Mouse (Mus musculus) CH12F3 (cell line): ENCODE measurements around the gene Rnf128.

ENCODE experiments used
- in situ Hi-C: fragments of 300-500 bp; cut with MboI; formaldehyde crosslinking; loops from 2 replicates; pipeline ENCODE4 v1.14.3; 2020; ENCODE audit warnings: low sequenced_read_pairs

The Rnf128 gene

DNA sequence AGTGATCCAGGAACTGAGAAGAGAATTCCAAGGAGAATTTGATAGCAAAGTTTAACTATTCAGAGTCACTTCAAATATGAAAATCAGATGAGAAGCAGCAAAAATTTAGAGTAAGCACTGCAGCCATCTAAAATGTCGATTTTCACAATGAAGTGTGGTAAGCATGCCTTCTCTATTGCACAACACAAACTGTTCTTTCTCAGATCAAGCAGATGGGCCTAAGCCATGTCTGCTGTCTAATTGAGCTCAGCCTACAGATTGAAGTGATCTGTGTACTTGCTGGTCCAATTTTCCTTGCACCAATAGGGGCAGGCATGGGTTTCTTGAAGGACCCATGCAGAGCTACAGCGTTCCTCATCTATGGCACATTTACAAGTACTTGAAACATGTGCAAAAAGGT is 51.6 kb downstream of the Rnf128 start:
- in situ Hi-C loops: no loop called here

DNA sequence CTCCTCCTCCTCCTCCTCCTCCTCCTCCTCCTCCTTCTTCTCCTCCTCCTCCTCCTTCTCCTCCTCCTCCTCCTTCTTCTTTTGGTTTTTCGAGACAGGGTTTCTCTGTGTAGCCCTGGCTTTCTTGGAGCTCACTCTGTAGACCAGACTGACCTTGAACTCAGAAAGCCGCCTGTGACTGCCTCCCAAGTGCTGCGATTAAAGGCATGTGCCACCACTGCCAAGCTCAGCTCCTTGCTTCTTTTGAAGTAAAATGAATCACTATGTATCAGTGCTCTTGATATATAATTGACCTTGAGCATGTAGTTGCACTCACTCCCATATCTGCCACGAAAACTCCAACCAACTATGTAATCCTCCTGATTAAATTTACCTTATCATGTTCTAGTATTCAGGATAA is 59.0 kb downstream of the Rnf128 start:
- in situ Hi-C loops: no loop called here

DNA sequence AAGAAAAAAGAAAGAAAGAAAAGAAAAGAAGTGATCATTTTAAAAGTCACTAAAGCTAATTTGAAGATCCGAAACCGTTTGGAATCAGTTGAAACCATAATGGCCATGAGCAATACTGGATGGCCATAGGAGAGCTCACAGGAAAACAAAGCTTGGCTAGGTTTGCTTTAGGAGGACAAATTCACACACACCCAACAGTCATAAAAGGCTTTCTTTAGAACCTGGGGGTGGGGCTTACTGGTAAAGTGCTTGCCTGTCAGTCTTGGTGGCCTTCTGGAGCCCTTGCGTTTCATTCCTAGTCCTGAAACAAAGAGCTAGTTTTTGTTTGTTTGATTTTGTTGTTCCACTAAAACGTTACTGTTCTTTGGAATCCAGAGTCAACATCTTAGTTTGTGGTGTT is 71.6 kb downstream of the Rnf128 start:
- in situ Hi-C loops: no loop called here

DNA sequence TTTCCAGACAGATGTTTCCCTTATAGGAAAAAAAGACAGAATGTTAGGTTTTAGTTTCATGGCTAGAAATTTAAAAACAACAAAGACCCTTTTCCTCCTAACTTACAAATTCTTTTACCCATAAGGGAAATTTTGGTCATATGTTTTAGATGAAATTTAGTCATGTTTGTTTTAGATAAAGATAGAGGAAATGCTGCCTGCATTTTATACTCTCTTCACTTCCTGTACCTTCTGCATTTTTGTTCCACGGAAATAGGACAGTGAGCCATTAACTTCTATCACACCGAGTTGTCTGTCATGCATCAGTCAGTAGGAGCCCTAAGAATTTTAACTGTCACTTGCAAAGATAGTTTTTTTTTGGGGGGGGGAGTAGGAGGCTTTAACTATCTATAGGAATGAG is 76.6 kb downstream of the Rnf128 start:
- in situ Hi-C loops: no loop called here

DNA sequence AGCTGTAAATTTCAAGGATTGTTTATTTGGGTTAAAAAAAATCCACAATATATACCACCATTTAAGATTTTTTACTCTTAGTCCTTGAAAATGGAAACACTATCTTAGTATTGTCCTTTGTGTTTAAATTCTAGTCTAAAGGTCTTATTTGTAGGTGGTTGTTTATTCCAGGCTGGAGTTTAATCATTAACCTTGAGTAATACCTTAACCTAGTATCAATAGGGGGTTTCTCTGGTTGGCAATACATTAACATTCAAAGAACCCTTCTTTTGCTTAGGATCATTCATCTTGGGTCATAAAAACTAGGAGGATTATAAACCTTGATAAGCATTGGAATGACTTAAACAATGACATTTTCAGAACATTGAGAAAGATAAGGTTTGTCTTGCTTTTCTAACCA is 77.3 kb downstream of the Rnf128 start:
- in situ Hi-C loops: no loop called here

DNA sequence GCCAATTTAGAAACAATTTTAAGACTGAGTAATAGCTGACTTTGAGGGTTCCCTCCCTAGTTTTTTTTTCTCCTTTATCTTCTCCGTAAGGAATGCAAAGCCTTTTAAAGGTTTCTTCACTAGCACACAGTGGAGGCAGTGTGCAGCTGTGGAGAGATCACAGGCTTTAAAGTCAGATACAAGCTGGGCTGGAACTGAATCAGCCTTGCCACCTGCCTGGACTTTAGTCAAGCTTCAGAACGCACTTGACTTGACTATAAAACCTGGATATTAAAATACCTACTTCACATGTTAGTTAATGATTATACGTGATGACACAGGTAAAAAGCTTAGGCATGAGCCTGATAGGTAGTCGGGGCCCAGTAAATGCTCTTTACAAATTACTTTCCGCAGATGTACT is 89.1 kb downstream of the Rnf128 start:
- in situ Hi-C loops: no loop called here

DNA sequence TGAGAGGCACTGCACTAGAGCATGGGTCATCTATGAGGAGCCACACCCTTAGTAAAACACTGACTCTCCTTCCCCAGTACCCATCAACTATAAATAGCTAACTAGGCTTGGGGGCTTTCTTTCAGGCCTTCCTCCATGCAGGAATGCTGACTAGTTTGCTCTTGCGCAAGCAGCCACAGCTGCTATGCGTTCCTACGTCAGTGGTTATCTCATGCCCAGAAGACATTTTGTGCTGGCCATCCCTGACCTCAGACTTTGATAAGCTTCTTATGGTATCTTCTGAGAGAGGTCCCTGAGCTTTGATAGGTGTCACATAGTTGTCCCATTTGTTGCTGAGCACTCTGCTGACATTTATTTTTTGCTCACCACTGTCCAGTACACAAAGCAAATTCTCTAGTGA is 90.2 kb downstream of the Rnf128 start:
- in situ Hi-C loops: no loop called here

- in situ Hi-C loops: no loop called here
Measured at GRCm38 (mm10) chrX:139654350-139655063, 91.4 kb downstream of the Rnf128 start.

DNA sequence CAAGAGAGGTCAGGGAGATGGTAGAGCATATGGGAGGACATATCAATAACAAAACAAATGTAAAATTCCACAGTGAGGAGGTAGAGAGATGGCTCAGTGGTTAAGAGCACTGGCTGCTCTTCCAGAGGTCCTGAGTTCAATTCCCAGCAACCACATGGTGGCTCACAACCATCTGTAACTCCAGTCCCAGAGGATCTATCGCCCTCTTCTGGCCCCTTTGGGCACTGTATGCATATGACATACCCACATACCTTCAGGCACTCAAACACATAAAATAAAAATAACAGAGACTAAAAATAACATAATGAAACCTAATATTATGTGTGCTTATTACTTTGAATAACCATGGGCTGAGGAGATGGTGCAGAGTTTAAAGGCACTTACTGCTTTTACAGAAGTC is 99.0 kb downstream of the Rnf128 start:
- in situ Hi-C loops: no loop called here

DNA sequence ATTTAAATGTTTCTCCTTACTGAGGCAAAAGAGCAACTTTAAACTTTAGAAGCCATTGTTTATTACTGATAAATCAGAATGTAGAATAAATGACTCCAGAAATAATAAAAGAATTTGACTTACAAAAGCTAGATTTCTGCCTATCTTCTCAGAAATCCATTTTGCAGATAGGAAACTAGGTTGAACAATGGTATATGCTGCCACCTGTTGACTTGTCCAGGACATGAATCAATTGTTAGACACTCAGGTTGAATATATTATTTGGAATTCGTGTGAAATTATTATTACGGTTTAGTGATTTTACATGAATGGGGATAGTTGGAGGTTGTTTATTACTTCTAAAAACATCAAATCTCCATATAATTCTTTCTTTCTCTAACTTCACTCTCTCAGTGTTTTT is 102.7 kb downstream of the Rnf128 start:
- in situ Hi-C loops: no loop called here

DNA sequence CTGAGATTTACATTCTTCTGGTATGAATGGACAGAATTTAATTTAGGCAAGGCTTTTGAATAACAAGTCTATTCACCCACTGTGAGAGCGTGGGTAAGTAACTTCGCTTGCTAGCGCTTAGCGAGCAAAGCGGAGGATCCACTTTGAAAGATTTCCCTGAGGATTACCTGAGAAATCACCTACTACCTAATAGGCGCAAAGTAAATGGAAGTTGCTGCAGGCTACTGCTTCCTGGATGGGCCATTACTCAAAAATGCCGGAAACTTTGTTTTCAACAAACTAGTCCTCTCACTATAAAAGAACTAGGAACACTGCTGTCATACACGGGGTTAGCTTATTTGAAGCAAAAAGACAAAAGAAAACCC is 121.3 kb downstream of the Rnf128 start:
- in situ Hi-C loops: no loop called here

DNA sequence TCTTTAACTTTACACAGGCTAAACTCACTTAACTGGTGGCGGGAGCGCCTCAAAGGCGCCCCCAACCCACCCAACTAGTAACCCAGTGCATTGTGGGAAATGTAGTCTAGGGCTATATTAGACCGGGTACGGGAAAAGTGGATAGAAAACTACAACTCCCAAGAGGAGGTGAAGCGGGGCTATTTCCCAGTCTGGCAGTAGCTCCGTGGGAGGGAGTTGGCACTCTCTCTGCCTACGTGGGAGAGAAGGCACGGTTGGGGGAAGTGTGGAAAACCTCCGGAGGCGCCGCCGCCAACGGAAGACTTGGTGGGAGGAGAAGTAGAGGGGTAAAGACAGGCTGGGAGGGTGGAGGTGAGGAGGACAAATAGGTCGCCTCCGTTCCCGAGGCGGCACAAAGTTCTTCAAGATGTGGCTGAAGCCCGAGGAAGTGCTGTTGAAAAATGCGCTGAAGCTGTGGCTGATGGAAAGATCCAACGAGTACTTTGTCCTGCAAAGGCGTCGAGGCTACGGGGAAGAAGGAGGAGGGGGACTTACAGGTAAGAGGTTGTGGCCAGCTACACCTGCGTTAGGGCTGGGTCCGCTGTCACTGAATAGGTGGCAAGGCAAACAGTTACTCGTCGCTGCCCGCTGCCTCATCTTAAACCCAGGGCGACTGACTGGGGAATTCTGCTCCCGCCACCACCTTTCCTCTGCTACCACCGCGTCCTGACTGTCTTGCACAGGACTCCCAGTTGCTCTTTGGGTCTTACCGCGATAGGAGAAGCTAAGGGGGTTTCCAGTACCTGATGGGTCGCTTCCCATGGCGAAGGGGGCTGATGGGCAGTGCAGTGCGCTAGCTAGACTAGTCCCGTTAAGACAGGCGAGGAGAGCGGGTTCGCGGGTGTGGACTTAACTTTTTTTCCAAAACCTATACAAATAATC is 121.9 kb downstream of the Rnf128 start, which contains the start of gene Tbc1d8b:
Gene Tbc1d8b, plus strand, starts transcription at position 222 of the 921 bp plus-strand sequence.
- in situ Hi-C loops: no loop called here

- in situ Hi-C loops: no loop called here
Measured at GRCm38 (mm10) chrX:139714381-139714780, 151.3 kb downstream of the Rnf128 start, which contains the start of gene Gm15013. Gm15013 (minus strand) TSS chrX:139714481.

DNA sequence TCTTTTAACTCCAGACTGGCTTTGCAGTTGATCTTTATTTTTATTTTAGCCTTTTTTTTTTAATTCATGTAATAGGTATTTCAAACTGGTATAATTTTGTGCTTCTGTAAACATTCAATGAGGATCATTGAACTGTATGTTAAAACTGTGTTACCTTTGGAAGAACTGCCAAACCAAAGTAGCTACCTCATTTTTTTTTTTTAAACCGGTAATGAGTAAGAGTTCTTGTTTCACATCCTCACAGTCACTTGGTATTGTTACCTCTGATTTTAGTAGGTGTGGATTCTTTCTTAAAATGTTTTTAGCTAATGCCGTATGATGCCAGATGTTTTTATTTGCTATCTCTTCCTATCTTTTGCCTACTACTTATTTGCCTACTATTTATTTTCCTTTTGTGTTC is 159.2 kb downstream of the Rnf128 start:
- in situ Hi-C loops: no loop called here
